In genomic region chr8:46211611-46212071, GRCm38 (mm10) we compare ENCODE assay signal across 8 mouse cellular contexts. TPM values are rescaled to one million over a fixed set of nuclear protein-coding genes. Genes with fewer than 3 reads are reported as not detected.
DNase-seq lines count a peak whose midpoint lies in the region; ATAC-seq and TF ChIP-seq lines count a peak whose summit lies in the region.

No protein-coding gene starts in this region.

- peak overlapping the region; percentile 99 for H3K27ac ChIP-seq in cerebellum, adult 2 months (ENCODE audit: insufficient read depth, low read length)
- H3K27ac ChIP-seq in heart, embryonic 15.5 days = peak overlapping the region; percentile 100
- H3K27ac ChIP-seq in neural tube, embryonic 15.5 days (replicated peaks) = peak overlapping the region; percentile 99

- H3K27me3 ChIP-seq in E14TG2a.4 (ENCODE audit: insufficient read depth, low read length) = peaks cover 64% of the 10 kb centered on the region
- no peaks in the 10 kb centered on the region for H3K27me3 ChIP-seq in cerebellum, adult 2 months (ENCODE audit: control insufficient read depth, insufficient read depth, low read length)
- H3K27me3 ChIP-seq in heart, embryonic 15.5 days = no peaks in the 10 kb centered on the region
- no peaks in the 10 kb centered on the region for H3K27me3 ChIP-seq in neural tube, embryonic 15.5 days (replicated peaks)

- peak overlapping the region; percentile 63 for H3K4me2 ChIP-seq in heart, embryonic 15.5 days
- H3K4me2 ChIP-seq in neural tube, embryonic 15.5 days = peak overlapping the region; percentile 78

- peaks cover 10% of the 10 kb centered on the region; the same call in 1 of the 2 replicates for H3K9me3 ChIP-seq in E14TG2a.4 (ENCODE audit: low read length)
- no peaks in the 10 kb centered on the region for H3K9me3 ChIP-seq in heart, embryonic 15.5 days (replicated peaks)
- H3K9me3 ChIP-seq in neural tube, embryonic 15.5 days (replicated peaks) = no peaks in the 10 kb centered on the region

- peak; percentile 28 for DNase-seq in gastrocnemius, postnatal 10 days
- no peak for DNase-seq in gastrocnemius, postnatal 4 days (ENCODE audit: low spot score in 2 of 2)
- peak; percentile 61 to 65 for DNase-seq in cerebellum, adult 2 months
- peak; percentile 77 to 81 for DNase-seq in kidney, postnatal 36 days
- no peak for DNase-seq in layer of hippocampus, adult 9-10 months (ENCODE audit: low spot score)

- peaks cover 35% of the 10 kb centered on the region for H3K36me3 ChIP-seq in E14TG2a.4 (ENCODE audit: insufficient read depth, low read length)
- H3K36me3 ChIP-seq in heart, embryonic 15.5 days = peaks cover 27% of the 10 kb centered on the region
- peaks cover 16% of the 10 kb centered on the region for H3K36me3 ChIP-seq in neural tube, embryonic 15.5 days

- no peak for TF ChIP-seq CTCF in E14TG2a.4 (conservative IDR thresholded peaks at IDR 0.05; ENCODE audit: low read length)
- TF ChIP-seq CTCF in cerebellum, adult 2 months (IDR thresholded peaks at IDR 0.05; ENCODE audit: borderline replicate concordance, insufficient read depth, low read depth, low read length) = no peak

- H3K4me3 ChIP-seq in E14TG2a.4 (replicated peaks; ENCODE audit: low read length) = peak overlapping the region; percentile 82
- H3K4me3 ChIP-seq in cerebellum, adult 2 months (replicated peaks; ENCODE audit: insufficient read depth, low read depth, low read length) = peak overlapping the region; percentile 86
- H3K4me3 ChIP-seq in heart, embryonic 15.5 days = peak overlapping the region; percentile 96
- peak overlapping the region; percentile 76 for H3K4me3 ChIP-seq in neural tube, embryonic 15.5 days (replicated peaks)

- ATAC-seq in heart, embryonic 15.5 days (replicated peaks; ENCODE audit: insufficient number of reproducible peaks, insufficient read depth, low FRiP score, low read depth) = no peak
- ATAC-seq in neural tube, embryonic 15.5 days (ENCODE audit: low FRiP score) = peak; percentile 1; the same call in 1 of the 2 replicates

- H3K9ac ChIP-seq in heart, embryonic 15.5 days = peak overlapping the region; percentile 54
- H3K9ac ChIP-seq in neural tube, embryonic 15.5 days (replicated peaks) = peak overlapping the region; percentile 72

- peaks cover 48% of the 10 kb centered on the region for H3K4me1 ChIP-seq in E14TG2a.4 (replicated peaks; ENCODE audit: low read depth, low read length)
- no peaks in the 10 kb centered on the region; the same call in none of the 2 replicates for H3K4me1 ChIP-seq in cerebellum, adult 2 months (ENCODE audit: control insufficient read depth, insufficient read depth, low read length)
- H3K4me1 ChIP-seq in heart, embryonic 15.5 days (replicated peaks) = peaks cover 50% of the 10 kb centered on the region
- H3K4me1 ChIP-seq in neural tube, embryonic 15.5 days = peaks cover 45% of the 10 kb centered on the region

- WGBS in cerebellum, adult 2 months = 3% methylated on average over 13 of the region's 13 CpGs
- WGBS in heart, embryonic 15.5 days = 7% methylated on average over 13 of the region's 13 CpGs
- WGBS in neural tube, embryonic 15.5 days = 4% methylated on average over 13 of the region's 13 CpGs

- TF ChIP-seq POLR2A in cerebellum, adult 2 months (IDR thresholded peaks at IDR 0.05; ENCODE audit: borderline replicate concordance, insufficient read depth, low read length) = 0 out of 2 replicates have a peak, but pooled peaks have one; percentile 16

RNA-seq across cellular contexts. Expression of gene Slc25a4, which starts 0.6 kb away (rescaled TPM):
- total RNA-seq in gastrocnemius, postnatal 10 days (2021) = 1,000 to 10,000 TPM; 2,072 to 2,481 TPM
- total RNA-seq in gastrocnemius, postnatal 4 days (2021) = 1,000 to 10,000 TPM; 1,578 to 1,616 TPM
- 876 and 917 TPM in 2 replicates for polyA plus RNA-seq in cerebellum, adult 2 months (2012; rRNA removed)
- 2,014 and 2,378 TPM in 2 replicates for polyA plus RNA-seq in heart, embryonic 15.5 days (2015; fragmentation: Nextera tagmentation; extraction: Ambion mirVana)
- 979 and 1,100 TPM in 2 replicates for polyA plus RNA-seq in neural tube, embryonic 15.5 days (2015; fragmentation: Nextera tagmentation; extraction: Ambion mirVana)

RNA-seq across cellular contexts. Expression of gene Snx25, which starts 59.7 kb away (rescaled TPM):
- 1 to 10 TPM; 7.7 to 9.5 TPM for total RNA-seq in gastrocnemius, postnatal 10 days (2021)
- total RNA-seq in gastrocnemius, postnatal 4 days (2021) = 10 to 100 TPM; 13.5 to 15.0 TPM
- 35.4 and 36.1 TPM in 2 replicates for polyA plus RNA-seq in cerebellum, adult 2 months (2012; rRNA removed)
- 3.1 and 4.3 TPM in 2 replicates for polyA plus RNA-seq in heart, embryonic 15.5 days (2015; fragmentation: Nextera tagmentation; extraction: Ambion mirVana)
- 11.2 and 12.0 TPM in 2 replicates for polyA plus RNA-seq in neural tube, embryonic 15.5 days (2015; fragmentation: Nextera tagmentation; extraction: Ambion mirVana)

Comparison
In these comparisons a context has a peak if more than half of its experiments do, and no peak if none do; other contexts are left out.
1. DNase-seq: peak in gastrocnemius, postnatal 10 days (single experiment), cerebellum, adult 2 months (2 of 2) and kidney, postnatal 36 days (2 of 2); none in gastrocnemius, postnatal 4 days (0 of 2) and layer of hippocampus, adult 9-10 months (single experiment).
2. Peak in every context shown above with its lines, with median percentiles within 50 percentile points of each other: H3K4me3 ChIP-seq and H3K27ac ChIP-seq.